Mouse (Mus musculus) kidney, adult 2 months (tissue): Measurements from ENCODE around the gene Thbs1. TPM values are rescaled to one million over a fixed set of nuclear protein-coding genes. Genes with fewer than 3 reads are reported as not detected.

Experiments used
- DNase-seq: peaks from one replicate; pipeline ENCODE4 v3.0.0; 2021
- H3K27ac ChIP-seq: fragments of 200-500 bp; 2 replicates; pipeline ENCODE4 v1.5.1; 2012; ENCODE audit warnings: low read depth, low read length, control low read depth, inconsistent platforms; ENCODE audit not compliant: insufficient read depth
- H3K27me3 ChIP-seq: fragments of 200-500 bp; replicated peaks from 2 replicates; pipeline ENCODE4 v1.6.1; 2012; ENCODE audit warnings: mild to moderate bottlenecking, moderate library complexity, low read length, inconsistent platforms; ENCODE audit not compliant: control insufficient read depth, insufficient read depth
- H3K36me3 ChIP-seq: fragments of 200-500 bp; 2 replicates; pipeline ENCODE4 v1.6.1; 2012; ENCODE audit warnings: mild to moderate bottlenecking, moderate library complexity, low read length, inconsistent platforms; ENCODE audit not compliant: control insufficient read depth, insufficient read depth
- H3K4me1 ChIP-seq: fragments of 200-500 bp; 2 replicates; pipeline ENCODE4 v1.6.1; 2011; ENCODE audit warnings: low read length; ENCODE audit not compliant: control insufficient read depth, insufficient read depth
- H3K4me3 ChIP-seq: fragments of 200-500 bp; 2 replicates; pipeline ENCODE4 v1.5.1; 2011; ENCODE audit warnings: mild to moderate bottlenecking, low read depth, low read length, control low read depth; ENCODE audit not compliant: insufficient read depth
- CTCF ChIP-seq: fragments of 200-500 bp; conservative IDR thresholded peaks from 2 replicates; pipeline ENCODE4 v1.5.1; 2011; ENCODE audit warnings: low read depth, mild to moderate bottlenecking, control low read depth, low read length, moderate library complexity, mixed read lengths; ENCODE audit not compliant: insufficient read depth, insufficient read length
- POLR2A ChIP-seq: fragments of 200-500 bp; IDR thresholded peaks from one replicate; pipeline ENCODE4 v1.6.1; 2011; ENCODE audit warnings: low read depth, low read length, control low read depth
- WGBS: fragments of 180-500 bp; shearing (Covaris S2); methylation state at CpG from one replicate; pipeline ENCODE4 v1.1.7; 2018; 5-methylcytosine and 5-hydroxymethylcytosine counted together
- polyA plus RNA-seq: library from polyadenylated mRNA; depleted of rRNA; stranded (reverse); fragments of >200 nt; gene quantifications from 2 replicates; pipeline ENCODE4 v1.2.3, GENCODE M21; 2012; rRNA removed

Gene Thbs1
- 19.8 and 20.6 TPM in 2 replicates for polyA plus RNA-seq

GRCm38 (mm10) chr2:118111488-118112131 is at the start of gene Thbs1:
Gene Thbs1 (plus strand): TSS chr2:118111876.
- Histone ChIP-seq H3K27ac (peak within 1 kb of the TSS; percentile 49; the same call in 1 of the 2 replicates), H3K27me3 (no peaks in the 10 kb centered on the region), H3K4me3 (peak within 1 kb of the TSS; percentile 51), H3K36me3 (no peaks in the 10 kb centered on the region), H3K4me1 (peaks cover 4% of the 10 kb centered on the region)
- TF ChIP-seq CTCF: no peak
- TF ChIP-seq POLR2A: peak; percentile 88
- 1% methylated on average over 36 of the region's 36 CpGs for WGBS
- DNase-seq: peak; percentile 83

- Histone ChIP-seq H3K4me3 (no peak overlapping the region), H3K36me3 (no peaks in the 10 kb centered on the region), H3K27ac (no peak overlapping the region), H3K4me1 (no peaks in the 10 kb centered on the region), H3K27me3 (no peaks in the 10 kb centered on the region)
- DNase-seq: no peak
- TF ChIP-seq CTCF (no peak), POLR2A (no peak)
- 90% methylated on average over 11 of the region's 11 CpGs for whole genome bisulfite sequencing
These were observed 47.4 kb upstream of the Thbs1 start for GRCm38 (mm10) chr2:118064121-118064764.

- H3K4me1 ChIP-seq: no peaks in the 10 kb centered on the region
- 60% methylated on average over 8 of the region's 8 CpGs for WGBS
- no peak overlapping the region for H3K27ac ChIP-seq
- TF ChIP-seq POLR2A (no peak), CTCF (no peak)
- H3K27me3 ChIP-seq: no peaks in the 10 kb centered on the region
- DNase-seq: no peak
- H3K36me3 ChIP-seq: no peaks in the 10 kb centered on the region
- no peak overlapping the region for H3K4me3 ChIP-seq
These were observed 45.5 kb upstream of the Thbs1 start for GRCm38 (mm10) chr2:118066065-118066770.

- 72% methylated on average over 5 of the region's 5 CpGs for WGBS
- H3K27ac ChIP-seq: no peak overlapping the region
- H3K36me3 ChIP-seq: no peaks in the 10 kb centered on the region
- no peaks in the 10 kb centered on the region for H3K4me1 ChIP-seq
- no peak for DNase-seq
- TF ChIP-seq CTCF: no peak
- no peak for TF ChIP-seq POLR2A
- H3K4me3 ChIP-seq: no peak overlapping the region
- H3K27me3 ChIP-seq: no peaks in the 10 kb centered on the region
These were observed 41.7 kb upstream of the Thbs1 start for GRCm38 (mm10) chr2:118069975-118070374.

- no peak overlapping the region for H3K27ac ChIP-seq
- no peak overlapping the region for H3K4me3 ChIP-seq
- WGBS: 82% methylated on average over 7 of the region's 7 CpGs
- DNase-seq: peak; percentile 43
- no peaks in the 10 kb centered on the region for H3K4me1 ChIP-seq
- H3K36me3 ChIP-seq: no peaks in the 10 kb centered on the region
- no peak for TF ChIP-seq CTCF
- no peak for TF ChIP-seq POLR2A
- no peaks in the 10 kb centered on the region for H3K27me3 ChIP-seq
These were observed 38.8 kb upstream of the Thbs1 start for GRCm38 (mm10) chr2:118072811-118073372.

- TF ChIP-seq POLR2A (no peak), CTCF (no peak)
- WGBS: 65% methylated on average over 2 of the region's 2 CpGs
- DNase-seq: no peak
- H3K27me3 ChIP-seq: no peaks in the 10 kb centered on the region
- no peak overlapping the region for H3K4me3 ChIP-seq
- H3K4me1 ChIP-seq: no peaks in the 10 kb centered on the region
- no peak overlapping the region for H3K27ac ChIP-seq
- no peaks in the 10 kb centered on the region for H3K36me3 ChIP-seq
These were observed 37.6 kb upstream of the Thbs1 start for GRCm38 (mm10) chr2:118074030-118074429.

- Histone ChIP-seq H3K4me1 (no peaks in the 10 kb centered on the region), H3K36me3 (no peaks in the 10 kb centered on the region), H3K4me3 (no peak overlapping the region), H3K27me3 (no peaks in the 10 kb centered on the region), H3K27ac (no peak overlapping the region)
- WGBS: 80% methylated on average over 4 of the region's 4 CpGs
- DNase-seq: no peak
- TF ChIP-seq POLR2A: no peak
- TF ChIP-seq CTCF: no peak
These were observed 36.5 kb upstream of the Thbs1 start for GRCm38 (mm10) chr2:118075165-118075564.
